In genomic region chr9:56926025-56926360, GRCm38 (mm10) we compare ENCODE assay signal across 11 mouse cellular contexts. TPM values are rescaled to one million over a fixed set of nuclear protein-coding genes. Genes with fewer than 3 reads are reported as not detected.
A peak's percentile ranks its signal among the peaks of the same experiment; 100 is the strongest.
DNase-seq lines count a peak whose midpoint lies in the region; ATAC-seq lines count a peak whose summit lies in the region.
"Had no signal": no experiment of that assay in that cellular context is flagged by ENCODE, and none has a peak within 500 bp of the region (broad histone marks: within the 10 kb centered on the region; RNA-seq: fewer than 3 reads in every experiment).

No protein-coding gene starts in this region.

- H3K4me2 ChIP-seq in heart, embryonic 13.5 days = peak overlapping the region; percentile 96
- H3K4me2 ChIP-seq in neural tube, embryonic 12.5 days (replicated peaks) = peak overlapping the region; percentile 70
- H3K4me2 ChIP-seq in limb, embryonic 12.5 days = peak overlapping the region; percentile 83
- H3K4me2 ChIP-seq in stomach, embryonic 15.5 days = peak overlapping the region; percentile 83

- H3K9me3 ChIP-seq in heart, embryonic 13.5 days = no peaks in the 10 kb centered on the region
- H3K9me3 ChIP-seq in neural tube, embryonic 12.5 days = no peaks in the 10 kb centered on the region
- peaks cover 4% of the 10 kb centered on the region; the same call in 1 of the 2 replicates for H3K9me3 ChIP-seq in limb, embryonic 12.5 days
- no peaks in the 10 kb centered on the region for H3K9me3 ChIP-seq in stomach, embryonic 15.5 days

- H3K36me3 ChIP-seq in heart, embryonic 13.5 days = peaks cover 29% of the 10 kb centered on the region
- H3K36me3 ChIP-seq in neural tube, embryonic 12.5 days = peaks cover 9% of the 10 kb centered on the region
- H3K36me3 ChIP-seq in limb, embryonic 12.5 days = peaks cover 49% of the 10 kb centered on the region
- H3K36me3 ChIP-seq in stomach, embryonic 15.5 days = peaks cover 6% of the 10 kb centered on the region

- ATAC-seq in heart, embryonic 13.5 days (ENCODE audit: extremely low read depth, insufficient number of reproducible peaks, low FRiP score, low TSS enrichment) = no peak
- ATAC-seq in neural tube, embryonic 12.5 days (ENCODE audit: low FRiP score, low read depth) = no peak
- no peak for ATAC-seq in limb, embryonic 12.5 days (ENCODE audit: insufficient number of reproducible peaks, insufficient read depth, low FRiP score, low TSS enrichment, low read depth)
- ATAC-seq in stomach, embryonic 15.5 days (ENCODE audit: insufficient read depth, low FRiP score, low read depth) = no peak

- peak overlapping the region; percentile 75 for H3K4me3 ChIP-seq in heart, embryonic 13.5 days
- no peak overlapping the region for H3K4me3 ChIP-seq in neural tube, embryonic 12.5 days
- H3K4me3 ChIP-seq in limb, embryonic 12.5 days (replicated peaks) = peak overlapping the region; percentile 59
- peak overlapping the region; percentile 70 for H3K4me3 ChIP-seq in stomach, embryonic 15.5 days (replicated peaks)

- peak overlapping the region; percentile 93 for H3K27ac ChIP-seq in heart, embryonic 13.5 days (replicated peaks)
- no peak overlapping the region for H3K27ac ChIP-seq in neural tube, embryonic 12.5 days
- H3K27ac ChIP-seq in limb, embryonic 12.5 days = no peak overlapping the region
- no peak overlapping the region for H3K27ac ChIP-seq in stomach, embryonic 15.5 days

- H3K4me1 ChIP-seq in heart, embryonic 13.5 days = peaks cover 56% of the 10 kb centered on the region
- peaks cover 44% of the 10 kb centered on the region for H3K4me1 ChIP-seq in neural tube, embryonic 12.5 days
- H3K4me1 ChIP-seq in limb, embryonic 12.5 days (replicated peaks) = peaks cover 50% of the 10 kb centered on the region
- H3K4me1 ChIP-seq in stomach, embryonic 15.5 days = peaks cover 51% of the 10 kb centered on the region

- no peak for DNase-seq in heart, adult 8-10 months (ENCODE audit: low spot score)
- no peak for DNase-seq in neural tube, embryonic 10.5 days (ENCODE audit: extremely low spot score, low spot score)
- no peak for DNase-seq in spleen, adult 12 weeks (ENCODE audit: low spot score)
- DNase-seq in adrenal gland, adult 2 months = no peak
- DNase-seq: adrenal gland, adult 8-10 months; gastrocnemius, postnatal 36 days; thymus, adult 2 months had no signal

- WGBS in heart, embryonic 13.5 days = 90% methylated on average over 10 of the region's 10 CpGs
- 96% methylated on average over 10 of the region's 10 CpGs for WGBS in neural tube, embryonic 12.5 days
- WGBS in limb, embryonic 12.5 days = 93% methylated on average over 10 of the region's 10 CpGs
- WGBS in stomach, embryonic 15.5 days = 93% methylated on average over 10 of the region's 10 CpGs

- 0 out of 2 replicates have a peak, but pooled peaks cover 10% of the 10 kb centered on the region for H3K27me3 ChIP-seq in heart, embryonic 13.5 days (replicated peaks)
- H3K27me3 ChIP-seq in neural tube, embryonic 12.5 days (replicated peaks) = no peaks in the 10 kb centered on the region; the same call in 1 of the 2 replicates
- H3K27me3 ChIP-seq in limb, embryonic 12.5 days = no peaks in the 10 kb centered on the region
- no peaks in the 10 kb centered on the region for H3K27me3 ChIP-seq in stomach, embryonic 15.5 days (replicated peaks)

- H3K9ac ChIP-seq in heart, embryonic 13.5 days = peak overlapping the region; percentile 90
- no peak overlapping the region for H3K9ac ChIP-seq in neural tube, embryonic 12.5 days
- H3K9ac ChIP-seq in limb, embryonic 12.5 days (replicated peaks) = no peak overlapping the region
- no peak overlapping the region for H3K9ac ChIP-seq in stomach, embryonic 15.5 days

RNA-seq across cellular contexts. Expression of gene Snx33, which starts 2.2 kb away (rescaled TPM):
- 6.6 TPM in 2 replicates for polyA plus RNA-seq in heart, embryonic 13.5 days (2015; fragmentation: Nextera tagmentation; extraction: Ambion mirVana)
- total RNA-seq in heart, adult 8-10 months (2022) = 10 to 100 TPM in 1 of 4 experiments, 1 to 10 TPM in 3; 7.3 to 10.3 (median 8.4) TPM
- polyA plus RNA-seq in neural tube, embryonic 12.5 days (2016; fragmentation: Nextera tagmentation; extraction: Ambion mirVana) = 5.6 and 6.5 TPM in 2 replicates
- polyA plus RNA-seq in limb, embryonic 12.5 days (2016; fragmentation: Nextera tagmentation; extraction: Ambion mirVana) = 12.2 and 14.1 TPM in 2 replicates
- 9.3 and 10.7 TPM in 2 replicates for polyA plus RNA-seq in stomach, embryonic 15.5 days (2015; fragmentation: Nextera tagmentation; extraction: Ambion mirVana)
- total RNA-seq in adrenal gland, adult 2 months (2021) = 10 to 100 TPM; 18.4 to 33.8 TPM
- 13.0 and 15.0 TPM in 2 replicates for polyA plus RNA-seq in adrenal gland, adult 2 months (2012; rRNA removed)

RNA-seq across cellular contexts. Expression of gene Imp3, which starts 11.3 kb away (rescaled TPM):
- polyA plus RNA-seq in heart, embryonic 13.5 days (2015; fragmentation: Nextera tagmentation; extraction: Ambion mirVana) = 61.8 and 63.2 TPM in 2 replicates
- 10 to 100 TPM; 58.6 to 70.1 (median 65.8) TPM for total RNA-seq in heart, adult 8-10 months (2022)
- polyA plus RNA-seq in neural tube, embryonic 12.5 days (2016; fragmentation: Nextera tagmentation; extraction: Ambion mirVana) = 67.8 and 71.7 TPM in 2 replicates
- 77.9 and 80.1 TPM in 2 replicates for polyA plus RNA-seq in limb, embryonic 12.5 days (2016; fragmentation: Nextera tagmentation; extraction: Ambion mirVana)
- 79.3 and 86.5 TPM in 2 replicates for polyA plus RNA-seq in stomach, embryonic 15.5 days (2015; fragmentation: Nextera tagmentation; extraction: Ambion mirVana)
- 100 to 1,000 TPM in 1 of 2 experiments, 10 to 100 TPM in 1; 68.3 to 104 TPM for total RNA-seq in adrenal gland, adult 2 months (2021)
- polyA plus RNA-seq in adrenal gland, adult 2 months (2012; rRNA removed) = 445 and 458 TPM in 2 replicates

RNA-seq across cellular contexts. Expression of gene Snupn, which starts 24.7 kb away (rescaled TPM):
- polyA plus RNA-seq in heart, embryonic 13.5 days (2015; fragmentation: Nextera tagmentation; extraction: Ambion mirVana) = 17.4 and 17.8 TPM in 2 replicates
- total RNA-seq in heart, adult 8-10 months (2022) = 10 to 100 TPM in 2 of 4 experiments, 1 to 10 TPM in 2; 9.1 to 11.4 (median 10.3) TPM
- polyA plus RNA-seq in neural tube, embryonic 12.5 days (2016; fragmentation: Nextera tagmentation; extraction: Ambion mirVana) = 28.2 and 28.7 TPM in 2 replicates
- polyA plus RNA-seq in limb, embryonic 12.5 days (2016; fragmentation: Nextera tagmentation; extraction: Ambion mirVana) = 27.1 and 29.2 TPM in 2 replicates
- polyA plus RNA-seq in stomach, embryonic 15.5 days (2015; fragmentation: Nextera tagmentation; extraction: Ambion mirVana) = 18.5 and 19.0 TPM in 2 replicates
- 10 to 100 TPM; 12.0 to 14.3 TPM for total RNA-seq in adrenal gland, adult 2 months (2021)
- 4.0 and 5.8 TPM in 2 replicates for polyA plus RNA-seq in adrenal gland, adult 2 months (2012; rRNA removed)
